Mouse (Mus musculus) ES-Bruce4 (cell line): Measurements from ENCODE around the gene Ccdc107. TPM values are rescaled to one million over a fixed set of nuclear protein-coding genes. Genes with fewer than 3 reads are reported as not detected.

Experiments used
- H3K27ac ChIP-seq: 2 replicates; pipeline ENCODE4 v1.5.1; 2012; ENCODE audit warnings: low read length, inconsistent platforms; ENCODE audit not compliant: insufficient read depth
- H3K27me3 ChIP-seq: 2 replicates; pipeline ENCODE4 v1.6.1; 2012; ENCODE audit warnings: mild to moderate bottlenecking, low read length, inconsistent platforms; ENCODE audit not compliant: control insufficient read depth, poor library complexity, insufficient read depth, severe bottlenecking
- H3K36me3 ChIP-seq: 2 replicates; pipeline ENCODE4 v1.6.1; 2012; ENCODE audit warnings: inconsistent platforms, mild to moderate bottlenecking, low read length, moderate library complexity; ENCODE audit not compliant: control insufficient read depth, poor library complexity, insufficient read depth, severe bottlenecking
- H3K4me1 ChIP-seq: one replicate; pipeline ENCODE4 v1.8.1; 2011; ENCODE audit warnings: low read length; ENCODE audit not compliant: control insufficient read depth, insufficient read depth
- H3K4me3 ChIP-seq: 2 replicates; pipeline ENCODE4 v1.5.1; 2011; ENCODE audit warnings: low read depth, mild to moderate bottlenecking, low read length
- H3K9ac ChIP-seq: 2 replicates; pipeline ENCODE4 v1.6.1; 2012; ENCODE audit warnings: low read depth, mild to moderate bottlenecking, inconsistent platforms; ENCODE audit not compliant: poor library complexity, severe bottlenecking
- H3K9me3 ChIP-seq: replicated peaks from 2 replicates; pipeline ENCODE4 v1.6.1; 2012; ENCODE audit warnings: mild to moderate bottlenecking, low read length, inconsistent platforms; ENCODE audit not compliant: control insufficient read depth, poor library complexity, insufficient read depth, severe bottlenecking
- CTCF ChIP-seq: IDR thresholded peaks from one replicate; pipeline ENCODE4 v1.8.1; 2011; ENCODE audit warnings: low read depth, low read length
- EP300 ChIP-seq: IDR thresholded peaks from 2 replicates; pipeline ENCODE4 v1.6.1; 2011; ENCODE audit warnings: low read depth, low read length; ENCODE audit not compliant: insufficient read depth
- POLR2A ChIP-seq: IDR thresholded peaks from one replicate; pipeline ENCODE4 v1.8.1; 2011; ENCODE audit warnings: low read length; ENCODE audit not compliant: insufficient read depth
- polyA plus RNA-seq: library from polyadenylated mRNA; stranded (reverse); fragments of >200 nt; gene quantifications from 2 replicates; pipeline ENCODE4 v1.2.4, GENCODE M21; 2011; ENCODE audit warnings: low read depth; ENCODE audit not compliant: missing spikeins, insufficient read depth, insufficient read length

Ccdc107 gene
- 16.5 and 17.8 TPM in 2 replicates for polyA plus RNA-seq

GRCm38 (mm10) chr4:43492821-43493185, at the start of gene Ccdc107:
Gene Ccdc107 (plus strand): TSS chr4:43492900.
- H3K27me3 ChIP-seq = no peaks in the 10 kb centered on the region
- TF ChIP-seq EP300 (peak; percentile 56; the same call in 1 of the 2 replicates), POLR2A (no peak), CTCF (no peak)
- peak within 1 kb of the TSS; percentile 91 for H3K9ac ChIP-seq
- H3K4me3 ChIP-seq = peak within 1 kb of the TSS; percentile 92
- no peak within 1 kb of the TSS for H3K27ac ChIP-seq
- H3K4me1 ChIP-seq = no peaks in the 10 kb centered on the region
- H3K9me3 ChIP-seq = no peaks in the 10 kb centered on the region
- 0 out of 2 replicates have a peak, but pooled peaks cover 5% of the 10 kb centered on the region for H3K36me3 ChIP-seq

DNA sequence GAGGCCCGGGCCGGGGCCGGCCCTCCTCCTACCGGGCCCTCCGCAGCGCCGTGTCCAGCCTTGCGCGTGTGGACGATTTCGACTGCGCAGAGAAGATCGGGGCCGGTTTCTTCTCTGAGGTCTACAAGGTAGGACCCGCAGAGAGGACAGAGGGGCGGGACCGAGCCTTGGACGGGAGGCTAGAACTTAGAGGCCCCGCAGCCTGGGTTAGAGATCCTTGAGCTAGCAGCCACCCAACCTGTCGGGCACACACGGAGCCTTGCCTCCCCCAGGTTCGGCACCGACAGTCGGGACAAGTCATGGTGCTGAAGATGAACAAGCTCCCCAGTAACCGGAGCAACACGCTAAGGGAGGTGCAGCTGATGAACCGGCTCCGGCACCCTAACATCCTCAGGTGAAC, 49.2 kb upstream of the Ccdc107 start:
- Histone ChIP-seq H3K4me1 (peaks cover 2% of the 10 kb centered on the region), H3K27ac (no peak overlapping the region), H3K36me3 (0 out of 2 replicates have a peak, but pooled peaks cover 3% of the 10 kb centered on the region), H3K4me3 (peak overlapping the region; percentile 70), H3K27me3 (no peaks in the 10 kb centered on the region), H3K9ac (peak overlapping the region; percentile 94), H3K9me3 (no peaks in the 10 kb centered on the region)
- no peak for TF ChIP-seq POLR2A
- no peak for TF ChIP-seq EP300
- no peak for TF ChIP-seq CTCF

- H3K27me3 ChIP-seq = no peaks in the 10 kb centered on the region
- no peaks in the 10 kb centered on the region for H3K9me3 ChIP-seq
- 0 out of 2 replicates have a peak, but pooled peaks cover 3% of the 10 kb centered on the region for H3K36me3 ChIP-seq
- H3K4me1 ChIP-seq = no peaks in the 10 kb centered on the region
- no peak overlapping the region for H3K9ac ChIP-seq
- H3K4me3 ChIP-seq = no peak overlapping the region
- H3K27ac ChIP-seq = no peak overlapping the region
- no peak for TF ChIP-seq CTCF
- TF ChIP-seq EP300 = no peak
- no peak for TF ChIP-seq POLR2A
These were observed 45.4 kb upstream of the Ccdc107 start for GRCm38 (mm10) chr4:43447251-43447650.

- Histone ChIP-seq H3K27me3 (no peaks in the 10 kb centered on the region), H3K36me3 (0 out of 2 replicates have a peak, but pooled peaks cover 3% of the 10 kb centered on the region), H3K4me3 (no peak overlapping the region), H3K9me3 (no peaks in the 10 kb centered on the region), H3K9ac (no peak overlapping the region), H3K4me1 (no peaks in the 10 kb centered on the region), H3K27ac (no peak overlapping the region)
- TF ChIP-seq POLR2A = no peak
- TF ChIP-seq CTCF = no peak
- TF ChIP-seq EP300 = no peak
These were observed 44.1 kb upstream of the Ccdc107 start for GRCm38 (mm10) chr4:43448554-43448953.

DNA sequence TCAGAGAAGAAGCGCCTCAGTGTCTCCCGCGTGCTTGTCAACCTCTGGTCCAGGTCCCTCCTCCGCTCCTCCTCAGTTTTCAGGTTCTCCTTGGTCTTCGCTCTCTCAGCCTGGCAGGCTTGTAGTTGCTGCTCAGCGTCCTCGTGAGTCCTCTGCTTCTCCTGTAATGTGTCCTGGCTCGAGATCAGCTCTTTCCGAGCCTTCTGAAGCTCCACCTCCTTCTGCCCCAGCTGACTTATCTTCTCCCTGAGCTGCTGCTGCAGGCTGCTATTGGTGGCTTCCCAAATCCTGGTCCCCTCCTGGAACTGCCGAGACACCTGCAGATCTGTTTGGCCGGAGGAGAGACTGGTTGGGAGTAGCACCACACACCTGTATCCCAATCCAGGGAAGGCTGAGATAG, 40.4 kb upstream of the Ccdc107 start:
- Histone ChIP-seq H3K4me3 (no peak overlapping the region), H3K9ac (no peak overlapping the region), H3K27me3 (no peaks in the 10 kb centered on the region), H3K9me3 (no peaks in the 10 kb centered on the region), H3K36me3 (no peaks in the 10 kb centered on the region), H3K27ac (no peak overlapping the region), H3K4me1 (no peaks in the 10 kb centered on the region)
- no peak for TF ChIP-seq CTCF
- no peak for TF ChIP-seq EP300
- TF ChIP-seq POLR2A = no peak

- H3K4me3 ChIP-seq = no peak overlapping the region
These were observed 39.3 kb upstream of the Ccdc107 start for GRCm38 (mm10) chr4:43453413-43453812.

More at GRCm38 (mm10) chr4:43453413-43453812, 39.3 kb upstream of the Ccdc107 start:
- Histone ChIP-seq H3K9me3 (no peaks in the 10 kb centered on the region), H3K27me3 (no peaks in the 10 kb centered on the region), H3K27ac (no peak overlapping the region), H3K36me3 (no peaks in the 10 kb centered on the region), H3K9ac (no peak overlapping the region), H3K4me1 (no peaks in the 10 kb centered on the region)
- TF ChIP-seq EP300 (no peak), CTCF (no peak), POLR2A (no peak)
